Mouse (Mus musculus) embryonic facial prominence, embryonic 14.5 days (tissue): Measurements from ENCODE around the gene Slc44a1. TPM values are rescaled to one million over a fixed set of nuclear protein-coding genes. Genes with fewer than 3 reads are reported as not detected.

ENCODE experiments used
- ATAC-seq: fragments of 200-750 bp; cut with Nextera tagmentation; 2 replicates; pipeline ENCODE4 v1.8.0; 2017; ENCODE audit warnings: low read depth, moderate number of reproducible peaks, moderate TSS enrichment
- DNase-seq: peaks from one replicate; pipeline ENCODE4 v3.0.0-alpha.2; 2015; ENCODE audit warnings: low spot score
- H3K27ac ChIP-seq: fragments of 300-500 bp; sonication (generic); replicated peaks from 2 replicates; pipeline ENCODE4 v1.5.1; 2014; ENCODE audit warnings: low read depth, mild to moderate bottlenecking, low read length, moderate library complexity
- H3K27me3 ChIP-seq: fragments of 300-500 bp; sonication (generic); replicated peaks from 2 replicates; pipeline ENCODE4 v1.6.1; 2014; ENCODE audit warnings: low read length; ENCODE audit not compliant: control insufficient read depth, insufficient read depth
- H3K36me3 ChIP-seq: fragments of 300-500 bp; sonication (generic); 2 replicates; pipeline ENCODE4 v1.6.1; 2014; ENCODE audit warnings: low read length, mixed read lengths; ENCODE audit not compliant: control insufficient read depth, insufficient read depth
- H3K4me1 ChIP-seq: fragments of 300-500 bp; sonication (generic); 2 replicates; pipeline ENCODE4 v1.6.1; 2014; ENCODE audit warnings: antibody characterized with exemption, low read length; ENCODE audit not compliant: control insufficient read depth, insufficient read depth
- H3K4me2 ChIP-seq: fragments of 300-500 bp; sonication (generic); 2 replicates; pipeline ENCODE4 v1.6.1; 2014; ENCODE audit warnings: low read depth, mild to moderate bottlenecking, low read length, moderate library complexity, mixed read lengths
- H3K4me3 ChIP-seq: fragments of 300-500 bp; sonication (generic); 2 replicates; pipeline ENCODE4 v1.5.1; 2014; ENCODE audit warnings: low read depth, mild to moderate bottlenecking, low read length
- H3K9ac ChIP-seq: fragments of 300-500 bp; sonication (generic); 2 replicates; pipeline ENCODE4 v1.6.1; 2014; ENCODE audit warnings: low read depth, mild to moderate bottlenecking, low read length, moderate library complexity, mixed read lengths
- H3K9me3 ChIP-seq: fragments of 300-500 bp; sonication (generic); 2 replicates; pipeline ENCODE4 v1.6.1; 2016; ENCODE audit warnings: low read length; ENCODE audit not compliant: control insufficient read depth
- WGBS: fragments of 180-500 bp; shearing (Covaris S2); extraction: QIAGEN DNeasy Blood & Tissue Kit; methylation state at CpG from one replicate; pipeline ENCODE4 v1.1.7; 2014; 5-methylcytosine and 5-hydroxymethylcytosine counted together
- polyA plus RNA-seq: library from polyadenylated mRNA; unstranded; fragments of >200 nt; fragmentation: Nextera tagmentation; extraction: Ambion mirVana; gene quantifications from 2 replicates; pipeline ENCODE4 v1.2.1, GENCODE M21; 2014

Gene Slc44a1
- polyA plus RNA-seq, 1 experiment from 2014 or later, result 61.8 TPM

- H3K9me3 ChIP-seq, result no peaks in the 10 kb centered on the region
- H3K9ac ChIP-seq, result no peak overlapping the region
- ATAC-seq (no peak), DNase-seq (no peak)
- no peak overlapping the region for H3K4me3 ChIP-seq
- no peak overlapping the region for H3K4me2 ChIP-seq
- 89% methylated on average over 8 of the region's 8 CpGs for WGBS
- H3K27ac ChIP-seq, result no peak overlapping the region
- no peaks in the 10 kb centered on the region for H3K27me3 ChIP-seq
- no peaks in the 10 kb centered on the region for H3K4me1 ChIP-seq
- H3K36me3 ChIP-seq, result peaks cover 51% of the 10 kb centered on the region
Observed at GRCm38 (mm10) chr4:53543421-53543820, 103.2 kb downstream of the Slc44a1 start.

- DNase-seq (no peak), ATAC-seq (no peak)
- no peaks in the 10 kb centered on the region for H3K9me3 ChIP-seq
- H3K4me1 ChIP-seq, result no peaks in the 10 kb centered on the region
- no peak overlapping the region for H3K4me2 ChIP-seq
- H3K27ac ChIP-seq, result no peak overlapping the region
- H3K27me3 ChIP-seq, result no peaks in the 10 kb centered on the region
- no peak overlapping the region for H3K9ac ChIP-seq
- peaks cover 44% of the 10 kb centered on the region for H3K36me3 ChIP-seq
- 89% methylated on average over 1 of the region's 1 CpGs for WGBS
- no peak overlapping the region for H3K4me3 ChIP-seq
Observed at GRCm38 (mm10) chr4:53544889-53545288, 104.7 kb downstream of the Slc44a1 start.

- Histone ChIP-seq H3K4me2 (no peak overlapping the region), H3K36me3 (peaks cover 40% of the 10 kb centered on the region; the same call in 1 of the 2 replicates), H3K27ac (no peak overlapping the region), H3K9ac (no peak overlapping the region), H3K4me3 (no peak overlapping the region), H3K4me1 (no peaks in the 10 kb centered on the region), H3K9me3 (no peaks in the 10 kb centered on the region), H3K27me3 (no peaks in the 10 kb centered on the region)
- ATAC-seq (no peak), DNase-seq (no peak)
- whole genome bisulfite sequencing, result 96% methylated on average over 5 of the region's 5 CpGs
Observed at GRCm38 (mm10) chr4:53547381-53547780, 107.2 kb downstream of the Slc44a1 start.

GRCm38 (mm10) chr4:53549375-53549774 is 109.2 kb downstream of the Slc44a1 start:
- Histone ChIP-seq H3K9me3 (no peaks in the 10 kb centered on the region), H3K9ac (no peak overlapping the region), H3K36me3 (peaks cover 35% of the 10 kb centered on the region; the same call in 1 of the 2 replicates), H3K4me3 (no peak overlapping the region), H3K4me2 (no peak overlapping the region), H3K27ac (no peak overlapping the region), H3K4me1 (0 out of 2 replicates have a peak, but pooled peaks cover 5% of the 10 kb centered on the region), H3K27me3 (no peaks in the 10 kb centered on the region)
- DNase-seq, result peak; percentile 40
- ATAC-seq, result no peak
- 80% methylated on average over 4 of the region's 4 CpGs for WGBS

GRCm38 (mm10) chr4:53564618-53565017 is 124.4 kb downstream of the Slc44a1 start:
- peaks cover 43% of the 10 kb centered on the region for H3K36me3 ChIP-seq
- DNase-seq (no peak), ATAC-seq (no peak)
- no peak overlapping the region for H3K27ac ChIP-seq
- H3K9me3 ChIP-seq, result no peaks in the 10 kb centered on the region
- H3K4me3 ChIP-seq, result no peak overlapping the region
- H3K27me3 ChIP-seq, result no peaks in the 10 kb centered on the region
- no peak overlapping the region for H3K4me2 ChIP-seq
- no peaks in the 10 kb centered on the region for H3K4me1 ChIP-seq
- no peak overlapping the region for H3K9ac ChIP-seq
- 78% methylated on average over 5 of the region's 5 CpGs for WGBS

GRCm38 (mm10) chr4:53567065-53567464 is 126.9 kb downstream of the Slc44a1 start:
- H3K36me3 ChIP-seq, result peaks cover 23% of the 10 kb centered on the region
- no peak overlapping the region for H3K4me3 ChIP-seq
- no peak overlapping the region for H3K4me2 ChIP-seq
- H3K4me1 ChIP-seq, result no peaks in the 10 kb centered on the region
- DNase-seq (no peak), ATAC-seq (no peak)
- H3K9ac ChIP-seq, result no peak overlapping the region
- no peaks in the 10 kb centered on the region for H3K27me3 ChIP-seq
- 83% methylated on average over 1 of the region's 1 CpGs for WGBS
- no peak overlapping the region for H3K27ac ChIP-seq
- no peaks in the 10 kb centered on the region for H3K9me3 ChIP-seq

- ATAC-seq (no peak), DNase-seq (peak; percentile 18)
- H3K9ac ChIP-seq, result no peak overlapping the region
- H3K4me3 ChIP-seq, result no peak overlapping the region
- H3K4me2 ChIP-seq, result no peak overlapping the region
- H3K9me3 ChIP-seq, result no peaks in the 10 kb centered on the region
- no peak overlapping the region for H3K27ac ChIP-seq
- 58% methylated on average over 2 of the region's 2 CpGs for WGBS
- H3K36me3 ChIP-seq, result no peaks in the 10 kb centered on the region
- H3K4me1 ChIP-seq, result no peaks in the 10 kb centered on the region
- no peaks in the 10 kb centered on the region for H3K27me3 ChIP-seq
Observed at GRCm38 (mm10) chr4:53575558-53575957, 135.3 kb downstream of the Slc44a1 start.

GRCm38 (mm10) chr4:53587676-53588075 is 147.5 kb downstream of the Slc44a1 start:
- Histone ChIP-seq H3K27me3 (no peaks in the 10 kb centered on the region), H3K4me3 (no peak overlapping the region), H3K4me2 (no peak overlapping the region), H3K27ac (no peak overlapping the region), H3K9me3 (no peaks in the 10 kb centered on the region), H3K9ac (no peak overlapping the region), H3K36me3 (no peaks in the 10 kb centered on the region), H3K4me1 (no peaks in the 10 kb centered on the region)
- DNase-seq (no peak), ATAC-seq (no peak)

GRCm38 (mm10) chr4:53588936-53589335 is 148.7 kb downstream of the Slc44a1 start:
- Histone ChIP-seq H3K36me3 (no peaks in the 10 kb centered on the region), H3K27ac (no peak overlapping the region), H3K4me1 (no peaks in the 10 kb centered on the region), H3K9ac (no peak overlapping the region), H3K4me2 (no peak overlapping the region), H3K4me3 (no peak overlapping the region), H3K9me3 (no peaks in the 10 kb centered on the region), H3K27me3 (no peaks in the 10 kb centered on the region)
- ATAC-seq (no peak), DNase-seq (no peak)
- WGBS, result 64% methylated on average over 1 of the region's 1 CpGs
